Mouse (Mus musculus) forebrain, embryonic 13.5 days (tissue): ENCODE results near the gene Ascc2. TPM values are rescaled to one million over a fixed set of nuclear protein-coding genes. Genes with fewer than 3 reads are reported as not detected.

ENCODE experiments used
- ATAC-seq: fragments of 200-750 bp; cut with Nextera tagmentation; 2 replicates; pipeline ENCODE4 v1.8.0; 2017
- H3K27ac ChIP-seq: fragments of 300-500 bp; sonication (generic); 2 replicates; pipeline ENCODE4 v1.5.1; 2015; ENCODE audit warnings: inconsistent platforms, mild to moderate bottlenecking, moderate library complexity
- H3K27me3 ChIP-seq: fragments of 300-500 bp; sonication (generic); 2 replicates; pipeline ENCODE4 v1.6.1; 2015; ENCODE audit warnings: mild to moderate bottlenecking, inconsistent platforms
- H3K36me3 ChIP-seq: fragments of 300-500 bp; sonication (generic); 2 replicates; pipeline ENCODE4 v1.6.1; 2015; ENCODE audit warnings: mild to moderate bottlenecking, inconsistent platforms; ENCODE audit not compliant: poor library complexity, severe bottlenecking
- H3K4me1 ChIP-seq: fragments of 300-500 bp; sonication (generic); 2 replicates; pipeline ENCODE4 v1.6.1; 2015; ENCODE audit warnings: inconsistent platforms
- H3K4me2 ChIP-seq: fragments of 300-500 bp; sonication (generic); 2 replicates; pipeline ENCODE4 v1.6.1; 2015; ENCODE audit warnings: inconsistent platforms, mild to moderate bottlenecking, moderate library complexity
- H3K4me3 ChIP-seq: fragments of 300-500 bp; sonication (generic); 2 replicates; pipeline ENCODE4 v1.5.1; 2015; ENCODE audit warnings: mild to moderate bottlenecking, inconsistent platforms
- H3K9ac ChIP-seq: fragments of 300-500 bp; sonication (generic); 2 replicates; pipeline ENCODE4 v1.6.1; 2015; ENCODE audit warnings: mild to moderate bottlenecking, inconsistent platforms
- H3K9me3 ChIP-seq: fragments of 300-500 bp; sonication (generic); replicated peaks from 2 replicates; pipeline ENCODE4 v1.6.1; 2016; ENCODE audit warnings: inconsistent platforms
- WGBS: fragments of 180-500 bp; shearing (Covaris S2); methylation state at CpG from one replicate; pipeline ENCODE4 v1.1.7; 2015; 5-methylcytosine and 5-hydroxymethylcytosine counted together
- polyA plus RNA-seq: library from polyadenylated mRNA; unstranded; fragments of >200 nt; fragmentation: Nextera tagmentation; extraction: Ambion mirVana; gene quantifications from 2 replicates; pipeline ENCODE4 v1.2.1, GENCODE M21; 2015

Gene Ascc2
- polyA plus RNA-seq, 1 experiment from 2014 or later: 25.2 TPM

DNA sequence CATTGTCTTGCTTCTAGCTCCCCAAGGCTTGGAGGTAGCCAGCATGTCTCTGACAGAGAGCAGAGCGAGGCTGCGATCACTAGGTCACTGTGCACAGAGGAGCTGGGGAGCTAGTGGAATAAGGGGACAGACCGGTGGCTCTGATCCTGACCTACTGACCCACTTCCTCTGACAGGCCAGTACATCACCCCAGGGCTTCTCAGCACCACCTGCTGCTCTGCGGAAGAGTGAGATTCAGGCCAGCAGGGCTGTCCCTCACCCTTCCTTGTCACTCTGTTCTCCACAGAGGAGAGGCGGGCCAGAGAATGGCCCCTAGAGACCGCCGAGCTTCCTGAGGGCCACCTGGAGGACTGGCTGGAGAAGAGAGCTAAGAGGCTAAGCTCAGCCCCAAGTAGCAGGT is 94.2 kb downstream of the Ascc2 start:
- no peak overlapping the region for H3K9ac ChIP-seq
- WGBS: 79% methylated on average over 7 of the region's 7 CpGs
- no peaks in the 10 kb centered on the region for H3K27me3 ChIP-seq
- no peak overlapping the region for H3K4me3 ChIP-seq
- H3K4me2 ChIP-seq: no peak overlapping the region
- H3K36me3 ChIP-seq: peaks cover 8% of the 10 kb centered on the region; the same call in 1 of the 2 replicates
- peaks cover 11% of the 10 kb centered on the region for H3K4me1 ChIP-seq
- H3K9me3 ChIP-seq: no peaks in the 10 kb centered on the region
- no peak overlapping the region for H3K27ac ChIP-seq
- no peak for ATAC-seq

DNA sequence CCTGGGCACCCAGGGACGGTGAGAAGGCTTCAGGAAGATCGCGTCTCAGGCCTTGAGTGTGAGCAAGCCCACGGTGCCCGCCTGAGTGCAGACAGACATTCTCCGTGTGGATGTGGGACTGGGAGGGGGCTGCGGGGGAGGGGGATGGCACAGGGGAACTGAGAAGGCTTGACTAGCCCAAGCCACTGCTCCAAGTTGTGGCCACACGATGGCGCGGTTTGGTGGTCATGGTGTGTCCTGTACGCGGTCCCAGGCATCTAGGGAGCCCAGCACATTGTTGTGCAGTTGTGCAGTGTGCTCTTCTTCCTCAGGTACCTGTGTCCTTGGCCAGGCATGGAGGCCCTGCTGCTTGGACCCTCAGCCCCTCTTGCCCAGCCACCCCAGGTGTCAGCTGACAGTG is 96.6 kb downstream of the Ascc2 start:
- no peak overlapping the region for H3K4me3 ChIP-seq
- H3K9me3 ChIP-seq: no peaks in the 10 kb centered on the region
- 23% methylated on average over 12 of the region's 12 CpGs for WGBS
- H3K36me3 ChIP-seq: no peaks in the 10 kb centered on the region; the same call in 1 of the 2 replicates
- H3K27ac ChIP-seq: no peak overlapping the region
- no peak overlapping the region for H3K4me2 ChIP-seq
- H3K4me1 ChIP-seq: peaks cover 19% of the 10 kb centered on the region
- no peak overlapping the region for H3K9ac ChIP-seq
- H3K27me3 ChIP-seq: no peaks in the 10 kb centered on the region
- ATAC-seq: peak; percentile 50; the same call in 1 of the 2 replicates

Other genes with a start within 250 kb of the Ascc2 start
- 0.10 TPM in 1 of 2 replicates, not detected in the other for gene Hormad2, start 196.6 kb upstream of the Ascc2 start, polyA plus RNA-seq
- gene Mtmr3, start 42.9 kb upstream of the Ascc2 start, polyA plus RNA-seq: 32.2 and 36.0 TPM in 2 replicates
- not detected in 2 replicates for gene Gm11032, start 17.7 kb upstream of the Ascc2 start, polyA plus RNA-seq
- gene Uqcr10, start 66.6 kb downstream of the Ascc2 start, polyA plus RNA-seq: 599 and 621 TPM in 2 replicates
- 83.1 and 84.4 TPM in 2 replicates for gene Zmat5, start 66.9 kb downstream of the Ascc2 start, polyA plus RNA-seq
- gene Cabp7, start 109.0 kb downstream of the Ascc2 start, polyA plus RNA-seq: 0.59 and 0.87 TPM in 2 replicates
- gene Nf2, start 211.8 kb downstream of the Ascc2 start, polyA plus RNA-seq: 56.8 and 58.2 TPM in 2 replicates
- 118 and 120 TPM in 2 replicates for gene Nipsnap1, start 236.2 kb downstream of the Ascc2 start, polyA plus RNA-seq